Mouse (Mus musculus) right cerebral cortex, postnatal 36 days (tissue): ENCODE results near the gene Capn9.

Experiments
- DNase-seq, 2 experiments: peaks; one replicate each; pipeline ENCODE4 v3.0.0; 2022; ENCODE audit warnings: low spot score in 2 of 2, mixed read lengths in 1 of 2

Capn9 gene

DNA sequence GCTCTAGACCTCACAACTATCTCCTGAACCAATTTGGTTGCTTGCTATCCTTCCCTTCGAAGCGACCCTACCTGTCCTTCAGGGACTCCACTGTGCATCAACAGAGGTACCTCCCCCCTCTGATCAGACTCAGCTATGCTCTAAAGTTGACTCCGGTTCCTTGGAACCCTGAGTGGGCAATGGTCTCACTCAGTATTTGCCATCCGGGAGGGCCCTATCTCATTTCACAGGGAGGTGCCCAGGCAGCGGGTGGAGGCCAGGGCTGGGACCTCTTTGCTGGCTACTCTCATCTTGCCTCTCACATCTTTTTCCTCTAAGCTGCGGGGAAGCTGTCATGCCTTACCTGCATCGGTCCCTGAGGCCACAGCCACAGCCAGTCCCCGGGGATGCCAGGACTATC is at the start of gene Capn9:
Gene Capn9, plus strand, starts transcription at position 301 of the 400 bp plus-strand sequence.
- no peak for DNase-seq

- no peak for DNase-seq
Observed at GRCm38 (mm10) chr8:124526261-124526660, 49.6 kb upstream of the Capn9 start.

GRCm38 (mm10) chr8:124530076-124530475 is 45.8 kb upstream of the Capn9 start:
- no peak for DNase-seq

DNA sequence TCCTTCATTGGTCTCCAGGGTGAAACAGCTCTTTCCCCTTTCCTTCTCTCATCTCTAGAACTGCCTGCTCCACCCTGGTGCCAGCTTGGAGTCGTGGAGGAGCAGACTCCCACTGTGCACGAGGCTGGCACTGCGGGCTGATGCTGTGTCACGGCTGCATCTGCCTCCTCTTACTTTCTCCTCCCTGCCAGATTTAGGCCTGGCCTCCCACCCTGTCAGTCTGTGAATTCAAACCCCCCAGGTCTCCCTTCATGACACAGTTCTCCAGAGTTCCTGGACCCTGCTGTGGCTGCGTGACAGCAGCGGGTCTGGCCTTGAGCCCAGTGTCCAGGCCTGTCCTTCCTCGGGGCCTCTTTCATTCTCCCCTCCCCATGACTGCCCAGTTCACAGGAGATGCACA is 45.4 kb upstream of the Capn9 start:
- DNase-seq, result peak in 1 of 2 experiments; percentile 56

- DNase-seq, result no peak
Observed at GRCm38 (mm10) chr8:124530996-124531395, 44.9 kb upstream of the Capn9 start.

- no peak for DNase-seq
Observed at GRCm38 (mm10) chr8:124532626-124533025, 43.3 kb upstream of the Capn9 start.

DNA sequence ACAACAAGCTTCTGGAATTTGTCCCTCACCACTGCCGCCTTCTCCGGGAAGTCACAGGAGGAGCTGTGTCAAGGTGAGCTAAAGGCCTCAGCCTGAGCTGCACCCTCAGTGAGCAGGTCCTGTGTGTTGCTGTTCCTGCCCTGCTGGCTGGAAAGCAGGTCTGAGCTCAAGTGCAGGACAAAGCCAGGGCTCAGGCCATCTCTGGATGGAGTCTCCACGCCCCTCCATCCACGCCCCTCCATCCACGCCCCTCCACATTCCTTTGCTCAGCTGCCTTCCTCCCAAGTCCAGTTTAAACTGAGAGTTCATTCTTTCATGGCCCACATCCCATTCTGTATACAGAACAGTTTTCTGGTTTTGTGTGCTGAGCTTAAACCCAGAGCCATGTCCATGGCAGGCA is 40.5 kb upstream of the Capn9 start:
- no peak for DNase-seq

DNA sequence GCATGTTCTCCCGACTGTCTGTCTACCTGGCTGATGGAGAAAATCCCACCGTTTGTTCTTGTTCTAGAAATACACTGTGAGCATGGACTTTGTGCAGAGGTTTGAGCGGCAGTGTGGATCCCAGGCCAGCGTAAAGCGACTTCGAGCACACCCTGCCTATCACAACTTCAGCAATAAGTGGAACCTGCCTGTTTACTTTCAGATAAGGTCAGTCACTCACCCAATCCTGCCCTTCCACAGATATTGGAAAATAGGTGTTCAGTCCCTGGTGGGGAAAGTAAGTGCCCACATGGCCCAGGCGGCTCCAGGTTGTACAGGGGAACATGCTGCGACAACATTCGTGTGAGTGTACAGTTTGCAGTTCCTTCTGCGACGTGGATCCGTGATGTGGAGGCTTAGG is 35.0 kb upstream of the Capn9 start:
- no peak for DNase-seq

GRCm38 (mm10) chr8:124542001-124542400 is 33.9 kb upstream of the Capn9 start:
- DNase-seq, result no peak

DNA sequence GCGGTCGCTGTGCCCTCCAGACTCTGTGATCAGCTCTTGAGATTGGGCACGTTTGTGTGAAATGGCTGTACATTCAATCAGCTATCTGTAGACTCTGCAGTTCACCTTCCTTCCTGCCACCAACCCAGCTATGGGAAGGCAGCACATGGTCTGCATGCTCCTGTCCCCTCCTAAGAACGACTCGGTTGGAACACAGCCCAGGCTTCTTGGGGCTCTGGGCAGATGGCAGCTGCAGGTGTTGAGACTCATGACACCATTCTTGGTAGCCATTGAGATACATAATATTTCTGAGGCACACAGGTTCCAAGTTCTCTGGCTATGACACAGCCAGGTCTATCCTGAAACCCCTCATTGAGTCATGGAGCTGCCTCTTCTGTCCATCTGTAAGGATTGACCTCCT is 32.6 kb upstream of the Capn9 start:
- DNase-seq, result no peak

DNA sequence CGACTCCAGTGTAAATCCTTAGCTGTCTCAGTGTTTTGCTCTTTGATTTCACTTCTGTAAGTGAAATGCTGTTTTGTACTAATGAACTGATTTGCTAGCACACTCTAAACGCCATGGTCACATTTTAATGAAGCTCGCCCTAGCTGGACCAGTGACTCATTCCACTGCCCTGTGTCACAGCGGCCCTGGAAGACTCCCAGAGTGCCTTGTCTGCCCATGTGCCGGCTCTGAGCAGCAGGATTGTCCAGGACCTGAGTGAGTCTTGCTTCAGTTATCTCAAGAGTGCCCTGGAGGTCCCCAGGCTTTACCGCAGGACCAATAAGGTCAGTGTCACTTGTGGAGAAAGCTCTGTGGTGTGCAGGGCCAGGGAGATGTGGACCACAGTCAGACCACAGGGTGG is 29.5 kb upstream of the Capn9 start:
- DNase-seq, result no peak

GRCm38 (mm10) chr8:124546815-124547214 is 29.1 kb upstream of the Capn9 start:
- DNase-seq, result peak in 1 of 2 experiments; percentile 39

DNA sequence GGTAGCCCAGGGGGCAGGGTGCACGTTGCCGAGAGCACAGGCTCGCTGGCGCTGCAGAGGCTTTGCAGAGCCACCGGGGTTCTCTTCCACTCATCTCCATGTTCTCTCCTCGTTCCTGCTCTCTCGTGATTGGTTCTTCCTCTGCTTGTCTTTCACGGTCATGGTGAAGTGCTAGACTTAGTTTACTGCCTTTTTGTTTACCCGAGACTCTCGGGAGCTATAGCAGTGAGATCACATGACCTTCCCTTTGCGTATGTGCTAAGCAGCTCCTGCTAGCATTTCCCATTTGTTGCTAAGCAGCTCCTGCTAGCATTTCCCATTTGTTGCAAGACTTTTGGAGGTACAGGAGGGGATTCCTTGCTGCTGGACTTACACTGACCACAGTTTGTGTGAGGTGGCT is 28.6 kb upstream of the Capn9 start:
- no peak for DNase-seq

DNA sequence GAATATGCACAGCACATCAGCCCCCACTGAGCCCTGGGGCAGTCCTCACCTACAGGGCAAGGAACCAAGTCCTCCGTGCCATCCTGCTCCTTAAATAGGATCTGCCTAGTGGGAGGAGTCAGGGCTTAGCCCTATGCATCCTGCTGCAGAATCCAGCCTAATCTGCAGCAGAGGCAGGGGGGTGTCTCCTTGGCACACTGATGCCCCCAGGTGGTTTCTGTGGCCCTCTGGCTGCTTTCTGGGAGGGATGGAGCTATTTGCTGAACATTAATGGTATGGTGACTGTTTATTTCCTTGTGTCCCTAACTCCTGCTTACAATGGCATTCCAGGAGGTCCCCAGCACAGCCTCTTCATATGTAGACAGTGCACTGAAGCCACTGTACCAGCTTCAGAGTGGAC is 27.7 kb upstream of the Capn9 start:
- no peak for DNase-seq

DNA sequence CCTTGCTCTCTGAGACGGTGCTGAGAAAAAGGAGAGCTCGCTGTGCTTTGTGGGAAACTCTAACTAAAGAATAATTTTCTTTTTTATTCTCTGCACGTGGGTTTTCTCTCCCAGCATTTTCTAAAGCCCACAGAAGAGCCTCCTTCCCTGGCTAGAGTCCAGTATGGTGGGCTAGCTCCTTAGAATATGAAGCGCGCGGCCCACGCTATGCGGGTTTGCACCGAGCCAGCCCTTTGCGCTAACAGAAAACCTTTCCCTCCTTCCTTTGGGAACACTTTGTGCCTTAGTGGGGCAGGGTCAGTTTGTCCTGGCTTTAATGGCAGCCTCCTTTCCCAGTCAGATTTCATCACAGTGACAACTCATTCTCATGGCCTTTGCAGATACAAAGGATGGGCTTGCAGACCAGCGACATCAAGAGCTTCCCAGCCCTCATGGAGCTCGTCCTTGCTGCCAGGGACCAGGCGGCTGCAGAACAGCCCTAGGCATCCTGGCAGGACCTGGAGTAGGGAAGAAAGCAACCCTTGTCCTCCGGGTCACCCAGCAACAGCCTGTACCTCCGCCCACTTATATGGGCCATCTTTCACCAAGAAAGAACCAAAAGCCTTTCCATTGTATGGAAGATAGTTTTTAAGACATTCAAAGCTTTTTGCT is 24.8 kb upstream of the Capn9 start:
- DNase-seq, result peak; percentile 51 to 54

- DNase-seq, result no peak
Observed at GRCm38 (mm10) chr8:124555113-124555750, 20.7 kb upstream of the Capn9 start.

- no peak for DNase-seq
Observed at GRCm38 (mm10) chr8:124556164-124556563, 19.7 kb upstream of the Capn9 start.

DNA sequence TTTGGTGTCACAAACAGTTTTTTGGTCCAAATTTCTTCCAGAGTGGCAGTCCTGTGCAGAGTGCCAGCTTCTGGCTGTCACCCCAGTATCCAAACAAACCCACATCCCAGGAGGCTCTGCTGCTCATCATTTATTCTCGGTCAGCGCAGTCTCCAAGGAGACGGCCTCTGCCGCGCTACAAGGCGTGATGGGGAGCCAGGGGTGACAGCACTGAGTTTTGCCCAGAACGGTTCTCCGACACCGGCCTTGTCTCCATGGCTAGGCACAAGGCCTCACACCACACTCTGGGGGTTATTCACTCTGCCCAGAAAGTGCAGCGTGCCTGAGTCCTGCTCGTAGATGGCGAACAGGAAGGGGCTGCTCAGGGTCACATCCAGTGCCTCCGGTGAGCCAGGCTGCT is 19.3 kb upstream of the Capn9 start:
- DNase-seq, result peak; percentile 45 to 53

GRCm38 (mm10) chr8:124557476-124557875 is 18.4 kb upstream of the Capn9 start:
- DNase-seq, result no peak

GRCm38 (mm10) chr8:124567126-124567525 is 8.8 kb upstream of the Capn9 start:
- no peak for DNase-seq

DNA sequence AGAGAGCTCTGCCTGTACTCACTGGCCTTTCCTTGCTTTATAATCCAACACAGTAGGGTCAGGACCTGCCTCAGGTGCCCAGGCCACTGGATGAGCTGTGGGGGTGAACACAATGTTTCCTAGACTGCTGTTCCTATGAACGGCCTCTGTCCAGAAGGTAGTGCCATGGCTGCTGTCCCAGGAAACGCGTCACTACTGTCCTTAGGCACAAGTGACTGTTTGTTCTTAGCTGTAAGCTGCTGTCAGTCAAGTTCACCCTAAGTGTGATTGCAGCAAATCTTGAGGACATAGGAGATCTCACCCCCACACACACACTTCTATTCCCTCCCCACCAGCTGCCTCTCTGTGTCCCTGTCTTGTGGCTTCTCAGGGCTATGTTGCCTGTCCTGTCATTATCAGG is 8.3 kb upstream of the Capn9 start:
- DNase-seq, result no peak

- peak; percentile 49 to 52 for DNase-seq
Observed at GRCm38 (mm10) chr8:124569100-124569499, 6.8 kb upstream of the Capn9 start.

DNA sequence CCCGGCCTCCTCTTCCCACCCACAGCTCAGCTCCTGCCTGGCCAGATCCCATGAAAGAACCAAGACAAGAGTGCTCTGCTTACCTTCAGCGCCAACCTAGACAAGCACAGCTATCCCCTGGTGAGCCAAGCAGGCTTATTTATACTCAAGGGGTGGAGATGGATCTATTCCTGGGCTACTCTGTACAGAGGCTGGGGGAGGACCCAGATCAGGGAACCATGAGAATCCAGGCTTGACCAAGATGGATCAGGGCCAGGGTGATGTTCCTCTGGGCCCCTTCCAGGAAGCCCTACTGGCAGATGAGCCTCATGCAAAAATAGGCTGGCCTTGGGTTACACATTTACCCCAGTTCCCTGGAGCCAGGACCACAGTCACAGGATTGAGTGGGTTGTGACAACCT is 6.3 kb upstream of the Capn9 start, which contains the start of gene Agt:
Gene Agt, minus strand, starts transcription at position 114 of the 400 bp plus-strand sequence.
- DNase-seq, result peak in 1 of 2 experiments; percentile 63
